Mouse (Mus musculus): ENCODE results near the gene Olfr1404. TPM values are rescaled to one million over a fixed set of nuclear protein-coding genes. Genes with fewer than 3 reads are reported as not detected.

Olfr1404 gene
- not detected in 2 replicates for polyA plus RNA-seq (2015; fragmentation: Nextera tagmentation; extraction: Ambion mirVana)

DNA sequence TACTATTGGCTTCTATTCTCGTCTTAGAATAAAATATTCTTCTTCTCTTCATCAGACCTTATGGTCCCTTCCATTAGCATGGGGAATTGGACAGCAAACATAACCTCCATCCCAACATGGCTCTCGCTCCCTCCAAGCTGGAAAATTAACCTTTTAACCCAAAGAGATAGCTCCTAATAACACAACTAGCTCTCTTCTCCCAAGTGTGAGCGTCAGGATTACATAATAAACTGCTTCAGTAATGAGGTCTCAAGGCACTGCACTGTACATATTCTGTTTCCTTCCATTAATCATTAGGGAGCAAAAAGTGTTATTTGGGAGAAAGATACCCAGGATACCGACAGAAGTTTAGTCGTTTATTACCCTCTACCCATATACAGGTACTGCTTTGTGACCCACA lies at the start of gene Olfr1404:
Gene Olfr1404, plus strand, starts transcription at position 301 of the 400 bp plus-strand sequence.

GRCm38 (mm10) chr1:173190540-173190939 lies 21.7 kb upstream of the Olfr1404 start, which contains the start of gene Olfr1406:
Gene Olfr1406 (minus strand): TSS chr1:173190640.

GRCm38 (mm10) chr1:173197508-173197907 lies 14.7 kb upstream of the Olfr1404 start, which contains the start of gene Olfr218:
Gene Olfr218 (plus strand): TSS chr1:173197808.

DNA sequence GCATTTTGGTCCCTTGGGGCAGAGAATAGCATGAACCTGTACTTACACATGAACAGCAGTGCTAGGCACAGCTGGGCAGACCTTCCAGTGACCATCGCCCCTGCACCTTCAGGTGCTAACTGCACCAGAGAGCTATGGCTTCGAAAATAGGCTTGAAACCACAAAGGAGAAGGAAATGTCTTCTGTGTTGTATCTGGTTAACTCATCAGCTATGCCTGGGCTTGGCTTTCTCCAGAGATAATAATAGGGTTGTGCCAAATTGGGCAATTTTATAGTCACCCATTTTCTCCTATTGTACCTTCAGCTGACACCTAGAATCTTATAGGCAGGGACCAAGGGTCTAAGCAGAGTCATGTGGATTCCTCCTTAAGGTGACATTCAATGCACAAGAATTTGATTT lies 14.9 kb downstream of the Olfr1404 start, which contains the start of gene Fcer1a:
Gene Fcer1a, minus strand, starts transcription at position 134 of the 400 bp plus-strand sequence.

DNA sequence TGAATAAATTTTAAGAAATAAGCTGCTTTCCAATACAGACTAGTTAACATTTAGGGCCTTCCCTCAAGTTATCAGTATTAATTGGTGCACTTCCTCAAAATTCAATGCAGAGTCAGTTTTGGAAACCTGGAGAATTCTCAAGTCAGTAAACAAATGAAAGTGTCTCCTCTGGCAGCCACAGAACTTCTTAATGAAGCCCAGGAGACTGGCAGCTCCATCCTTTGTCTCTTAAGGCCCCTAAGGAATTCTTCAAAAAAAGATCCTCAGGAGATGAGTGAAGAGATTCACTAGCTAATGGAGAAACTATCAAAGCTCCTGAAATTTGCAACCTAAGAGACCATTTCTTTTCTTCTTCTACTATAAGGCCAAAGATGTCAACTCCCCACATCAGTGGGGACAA lies 53.5 kb downstream of the Olfr1404 start, which contains the start of gene Olfr418:
Gene Olfr418, plus strand, starts transcription at position 301 of the 400 bp plus-strand sequence.

Other genes starting within 250 kb of the Olfr1404 start
- gene Olfr1408, start 75.0 kb upstream of the Olfr1404 start, polyA plus RNA-seq (2015; fragmentation: Nextera tagmentation; extraction: Ambion mirVana) = not detected in 2 replicates
- gene Olfr1406, start 21.8 kb upstream of the Olfr1404 start, polyA plus RNA-seq (2015; fragmentation: Nextera tagmentation; extraction: Ambion mirVana) = not detected in 2 replicates
- not detected in 2 replicates for gene Olfr218, start 14.6 kb upstream of the Olfr1404 start, polyA plus RNA-seq (2015; fragmentation: Nextera tagmentation; extraction: Ambion mirVana)
- gene Fcer1a, start 14.8 kb downstream of the Olfr1404 start, polyA plus RNA-seq (2015; fragmentation: Nextera tagmentation; extraction: Ambion mirVana) = 1.7 and 2.9 TPM in 2 replicates
- not detected in 2 replicates for gene Olfr418, start 53.6 kb downstream of the Olfr1404 start, polyA plus RNA-seq (2015; fragmentation: Nextera tagmentation; extraction: Ambion mirVana)
- gene Mptx2, start 65.4 kb downstream of the Olfr1404 start, polyA plus RNA-seq (2015; fragmentation: Nextera tagmentation; extraction: Ambion mirVana) = not detected in 2 replicates
- 2.6 and 4.9 TPM in 2 replicates for gene Ackr1, start 121.4 kb downstream of the Olfr1404 start, polyA plus RNA-seq (2015; fragmentation: Nextera tagmentation; extraction: Ambion mirVana)
- gene Aim2, start 138.5 kb downstream of the Olfr1404 start, polyA plus RNA-seq (2015; fragmentation: Nextera tagmentation; extraction: Ambion mirVana) = 1.3 TPM in 2 replicates
- 5.0 and 8.7 TPM in 2 replicates for gene Cadm3, start 155.3 kb downstream of the Olfr1404 start, polyA plus RNA-seq (2015; fragmentation: Nextera tagmentation; extraction: Ambion mirVana)

Data from adrenal gland, postnatal 0 days (tissue).